Mouse (Mus musculus): Measurements from ENCODE around the gene Agl.
A peak's percentile ranks its signal among the peaks of the same experiment; 100 is the strongest.
"Not testable (repeated sequence)": the region's sequence is repeated elsewhere in the genome, so short reads cannot be mapped to it uniquely, and the experiment has no call there.

Agl gene

GRCm38 (mm10) chr3:116816674-116817215, 8.8 kb upstream of the Agl start:
- no peak for DNase-seq (ENCODE audit: low spot score in 2 of 2)

- DNase-seq (ENCODE audit: low spot score in 2 of 2) = no peak
Observed at GRCm38 (mm10) chr3:116815916-116816315, 8.0 kb upstream of the Agl start.

GRCm38 (mm10) chr3:116815305-116815797, 7.4 kb upstream of the Agl start:
- DNase-seq (ENCODE audit: low spot score in 2 of 2) = no peak

- no peak for DNase-seq (ENCODE audit: low spot score in 2 of 2)
Observed at GRCm38 (mm10) chr3:116812946-116813345, 5.0 kb upstream of the Agl start.

- not testable (repeated sequence) for DNase-seq (ENCODE audit: low spot score in 2 of 2)
Observed at GRCm38 (mm10) chr3:116810351-116810750, 2.4 kb upstream of the Agl start.

GRCm38 (mm10) chr3:116809221-116809620, 1.3 kb upstream of the Agl start:
- no peak for DNase-seq (ENCODE audit: low spot score in 2 of 2)

- no peak for DNase-seq (ENCODE audit: low spot score in 2 of 2)
Observed at GRCm38 (mm10) chr3:116808507-116809217, 696 bp upstream of the Agl start.

- DNase-seq (ENCODE audit: low spot score in 2 of 2) = no peak
Observed at GRCm38 (mm10) chr3:116805866-116806265, 2.1 kb downstream of the Agl start.

GRCm38 (mm10) chr3:116804746-116805285, 3.1 kb downstream of the Agl start:
- DNase-seq (ENCODE audit: low spot score in 2 of 2) = no peak

GRCm38 (mm10) chr3:116801755-116802154, 6.2 kb downstream of the Agl start:
- DNase-seq (ENCODE audit: low spot score in 2 of 2) = no peak

- DNase-seq (ENCODE audit: low spot score in 2 of 2) = no peak
Observed at GRCm38 (mm10) chr3:116798821-116799510, 9.0 kb downstream of the Agl start.

GRCm38 (mm10) chr3:116788851-116789250, 19.1 kb downstream of the Agl start:
- DNase-seq (ENCODE audit: low spot score in 2 of 2) = no peak

GRCm38 (mm10) chr3:116786543-116786942, 21.4 kb downstream of the Agl start:
- no peak for DNase-seq (ENCODE audit: low spot score in 2 of 2)

- no peak for DNase-seq (ENCODE audit: low spot score in 2 of 2)
Observed at GRCm38 (mm10) chr3:116785820-116786219, 22.1 kb downstream of the Agl start.

GRCm38 (mm10) chr3:116784811-116785210, 23.2 kb downstream of the Agl start:
- no peak for DNase-seq (ENCODE audit: low spot score in 2 of 2)

GRCm38 (mm10) chr3:116784290-116784689, 23.7 kb downstream of the Agl start:
- no peak for DNase-seq (ENCODE audit: low spot score in 2 of 2)

GRCm38 (mm10) chr3:116776961-116777360, 31.0 kb downstream of the Agl start:
- no peak for DNase-seq (ENCODE audit: low spot score in 2 of 2)

GRCm38 (mm10) chr3:116773836-116774235, 34.1 kb downstream of the Agl start:
- DNase-seq (ENCODE audit: low spot score in 2 of 2) = no peak

GRCm38 (mm10) chr3:116771597-116771996, 36.4 kb downstream of the Agl start:
- peak in 1 of 2 experiments; percentile 26 for DNase-seq (ENCODE audit: low spot score in 2 of 2)

GRCm38 (mm10) chr3:116766963-116767362, 41.0 kb downstream of the Agl start:
- not testable (repeated sequence) for DNase-seq (ENCODE audit: low spot score in 2 of 2)

GRCm38 (mm10) chr3:116752818-116753217, 55.1 kb downstream of the Agl start:
- DNase-seq (ENCODE audit: low spot score in 2 of 2) = peak; percentile 13 to 23

- peak; percentile 24 to 46 for DNase-seq (ENCODE audit: low spot score in 2 of 2)
Observed at GRCm38 (mm10) chr3:116751191-116751860, 56.6 kb downstream of the Agl start.
